Mouse (Mus musculus) lung, postnatal 0 days (tissue): ENCODE results near the gene Hs1bp3.

Source experiments
- CTCF ChIP-seq: IDR thresholded peaks from 2 replicates; pipeline ENCODE4 v1.5.1; 2016; ENCODE audit warnings: antibody characterized with exemption, mild to moderate bottlenecking
- EP300 ChIP-seq: IDR thresholded peaks from 2 replicates; pipeline ENCODE4 v1.6.1; 2016; ENCODE audit warnings: antibody characterized with exemption, mild to moderate bottlenecking, control low read depth

DNA sequence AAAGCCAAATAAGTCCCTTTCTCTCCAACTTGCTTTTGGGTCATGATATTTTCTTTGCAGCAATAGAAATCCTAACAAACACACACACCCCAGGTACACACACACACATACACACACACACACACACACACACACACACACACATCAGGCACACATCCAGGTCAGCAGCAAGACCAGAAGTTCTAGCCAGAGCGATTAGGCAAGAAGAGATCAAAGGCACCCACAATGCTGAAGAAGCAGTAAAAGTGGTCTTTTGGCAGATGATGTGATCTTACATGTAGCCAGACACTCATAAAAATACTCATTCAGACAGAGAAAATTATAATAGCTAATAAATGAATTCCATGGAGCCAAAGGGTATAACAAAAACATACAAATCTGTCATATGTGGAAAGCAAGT, 41.0 kb downstream of the Hs1bp3 start:
- TF ChIP-seq EP300 (no peak), CTCF (no peak)
